Mouse (Mus musculus) kidney, adult 2 months (tissue): ENCODE data around the gene Cfap161.

ENCODE experiments used
- CTCF ChIP-seq: fragments of 200-500 bp; conservative IDR thresholded peaks from 2 replicates; pipeline ENCODE4 v1.5.1; 2011; ENCODE audit warnings: low read depth, mild to moderate bottlenecking, control low read depth, low read length, moderate library complexity, mixed read lengths; ENCODE audit not compliant: insufficient read depth, insufficient read length
- POLR2A ChIP-seq: fragments of 200-500 bp; IDR thresholded peaks from one replicate; pipeline ENCODE4 v1.6.1; 2011; ENCODE audit warnings: low read depth, low read length, control low read depth

- TF ChIP-seq CTCF (no peak), POLR2A (no peak)
These were observed 18.8 kb upstream of the Cfap161 start for GRCm38 (mm10) chr7:83813465-83813864.
